16 mouse cellular contexts compared by ENCODE assay signal in the genomic region with DNA sequence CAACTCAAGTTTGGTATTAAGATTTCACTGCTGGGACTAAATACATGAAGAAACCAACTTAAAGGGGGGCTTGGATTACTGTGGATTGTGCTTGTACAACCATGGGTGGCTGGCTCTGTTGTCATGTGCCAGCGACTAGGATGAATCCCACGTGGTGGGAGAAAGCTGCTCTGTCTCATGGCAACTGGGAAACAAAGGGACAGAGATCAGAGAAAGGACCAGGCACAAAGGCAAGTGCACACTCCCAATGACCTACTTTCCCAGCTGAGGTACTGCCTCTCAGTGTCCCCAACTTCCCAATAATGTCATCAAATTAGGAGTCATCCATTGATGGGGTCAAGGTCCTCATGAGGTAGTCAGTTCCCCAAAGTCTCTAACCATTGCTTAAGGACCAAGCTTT.
"Had no signal": no experiment of that assay in that cellular context is flagged by ENCODE, and none has a peak within 500 bp of the region (broad histone marks: within the 10 kb centered on the region; RNA-seq: fewer than 3 reads in every experiment).

No protein-coding gene starts in this region.

- H3K4me3 ChIP-seq: kidney, embryonic 15.5 days; limb, embryonic 12.5 days; liver, embryonic 13.5 days; lung, embryonic 15.5 days; megakaryocyte, embryonic 14.5 days; stomach, embryonic 15.5 days had no signal

- H3K27me3 ChIP-seq: kidney, embryonic 15.5 days; limb, embryonic 12.5 days; liver, embryonic 13.5 days; lung, embryonic 15.5 days; stomach, embryonic 15.5 days had no signal

- H3K27ac ChIP-seq: liver, embryonic 13.5 days; lung, embryonic 15.5 days; macrophage; stomach, embryonic 15.5 days had no signal

- H3K36me3 ChIP-seq: kidney, embryonic 15.5 days; limb, embryonic 12.5 days; liver, embryonic 13.5 days; lung, embryonic 15.5 days; stomach, embryonic 15.5 days had no signal

- H3K9me3 ChIP-seq: kidney, embryonic 15.5 days; limb, embryonic 12.5 days; liver, embryonic 13.5 days; lung, embryonic 15.5 days; megakaryocyte, embryonic 14.5 days; stomach, embryonic 15.5 days had no signal

- H3K4me2 ChIP-seq: kidney, embryonic 15.5 days; limb, embryonic 12.5 days; liver, embryonic 13.5 days; lung, embryonic 15.5 days; stomach, embryonic 15.5 days had no signal

- DNase-seq: kidney, adult 18-20 months; kidney, postnatal 25 days; layer of hippocampus, adult 9-11 months; layer of hippocampus, postnatal 36 days; liver; liver, embryonic 13.5 days; liver, postnatal 0 days; lung, postnatal 14 days; right cerebral cortex, postnatal 14 days; thymus, postnatal 4 days had no signal

- ATAC-seq: liver, postnatal 0 days had no signal

- H3K4me1 ChIP-seq: liver, embryonic 13.5 days; megakaryocyte, embryonic 14.5 days had no signal

- H3K9ac ChIP-seq: kidney, embryonic 15.5 days; limb, embryonic 12.5 days; liver, embryonic 13.5 days; liver, postnatal 0 days; lung, embryonic 15.5 days; stomach, embryonic 15.5 days had no signal
